Mouse (Mus musculus): ENCODE results near the gene Ufsp1.

- TF ChIP-seq CTCF (IDR thresholded peaks at IDR 0.05; ENCODE audit: low read depth, low read length) (no peak), POLR2A (IDR thresholded peaks at IDR 0.05; ENCODE audit: borderline replicate concordance, low read depth, low read length) (no peak)
Observed at GRCm38 (mm10) chr5:137308356-137308755, 13.9 kb downstream of the Ufsp1 start.

Measured in bone marrow macrophage, adult 2 months (primary cell).